Mouse (Mus musculus): ENCODE measurements around the gene Tbc1d22a. TPM values are rescaled to one million over a fixed set of nuclear protein-coding genes. Genes with fewer than 3 reads are reported as not detected.

The Tbc1d22a gene
- total RNA-seq, 1 experiment: 19.2 TPM

- H3K27ac ChIP-seq (ENCODE audit: insufficient read depth, low read depth, low read length, poor library complexity, severe bottlenecking): no peak overlapping the region
- H3K4me1 ChIP-seq (ENCODE audit: control insufficient read depth in 2 of 2, insufficient read depth in 2 of 2, low read length in 2 of 2, poor library complexity in 1 of 2): no peaks in the 10 kb centered on the region
These were observed 263.3 kb downstream of the Tbc1d22a start for GRCm38 (mm10) chr15:86477471-86477992.

GRCm38 (mm10) chr15:86478685-86479502, 264.6 kb downstream of the Tbc1d22a start:
- Histone ChIP-seq H3K4me3 (ENCODE audit: insufficient read depth in 1 of 2, low read depth in 1 of 2, low read length in 2 of 2, poor library complexity in 1 of 2, severe bottlenecking in 1 of 2) (no peak overlapping the region), H3K36me3 (ENCODE audit: control insufficient read depth, insufficient read depth, low read length, poor library complexity, severe bottlenecking) (no peaks in the 10 kb centered on the region), H3K4me1 (ENCODE audit: control insufficient read depth in 2 of 2, insufficient read depth in 2 of 2, low read length in 2 of 2, poor library complexity in 1 of 2) (no peaks in the 10 kb centered on the region), H3K27ac (ENCODE audit: insufficient read depth, low read depth, low read length, poor library complexity, severe bottlenecking) (no peak overlapping the region), H3K9me3 (ENCODE audit: control insufficient read depth, insufficient read depth, low read depth, low read length) (no peaks in the 10 kb centered on the region), H3K9ac (ENCODE audit: insufficient read depth, low read depth, low read length, poor library complexity, severe bottlenecking) (no peak overlapping the region)
- no peak for TF ChIP-seq HCFC1 (IDR thresholded peaks at IDR 0.05; ENCODE audit: borderline replicate concordance, insufficient read depth, low read length)
- TF ChIP-seq MAFK (IDR thresholded peaks at IDR 0.05; ENCODE audit: insufficient read depth, low read depth, low read length): no peak
- no peak for TF ChIP-seq ZC3H11A (IDR thresholded peaks at IDR 0.05; ENCODE audit: borderline replicate concordance, low read depth, low read length)
- no peak for TF ChIP-seq CHD2 (IDR thresholded peaks at IDR 0.05; ENCODE audit: low read depth, low read length)
- TF ChIP-seq ZNF384 (IDR thresholded peaks at IDR 0.05; ENCODE audit: low read depth, low read length): no peak
- in situ Hi-C loops (cut with MboI; ENCODE audit: low sequenced_read_pairs in 2 of 2, unreplicated experiment in 2 of 2): no loop called here
- DNase-seq (ENCODE audit: low read depth, low spot score): no peak

More at GRCm38 (mm10) chr15:86477471-86477992, 263.3 kb downstream of the Tbc1d22a start:
- Histone ChIP-seq H3K36me3 (ENCODE audit: control insufficient read depth, insufficient read depth, low read length, poor library complexity, severe bottlenecking) (no peaks in the 10 kb centered on the region), H3K9ac (ENCODE audit: insufficient read depth, low read depth, low read length, poor library complexity, severe bottlenecking) (no peak overlapping the region), H3K9me3 (ENCODE audit: control insufficient read depth, insufficient read depth, low read depth, low read length) (no peaks in the 10 kb centered on the region), H3K4me3 (ENCODE audit: insufficient read depth in 1 of 2, low read depth in 1 of 2, low read length in 2 of 2, poor library complexity in 1 of 2, severe bottlenecking in 1 of 2) (no peak overlapping the region)
- DNase-seq (ENCODE audit: low read depth, low spot score): no peak
- in situ Hi-C loops (cut with MboI; ENCODE audit: low sequenced_read_pairs in 2 of 2, unreplicated experiment in 2 of 2): no loop called here
- TF ChIP-seq CHD2 (IDR thresholded peaks at IDR 0.05; ENCODE audit: low read depth, low read length): no peak
- no peak for TF ChIP-seq MAFK (IDR thresholded peaks at IDR 0.05; ENCODE audit: insufficient read depth, low read depth, low read length)
- no peak for TF ChIP-seq HCFC1 (IDR thresholded peaks at IDR 0.05; ENCODE audit: borderline replicate concordance, insufficient read depth, low read length)
- TF ChIP-seq ZC3H11A (IDR thresholded peaks at IDR 0.05; ENCODE audit: borderline replicate concordance, low read depth, low read length): no peak

DNA sequence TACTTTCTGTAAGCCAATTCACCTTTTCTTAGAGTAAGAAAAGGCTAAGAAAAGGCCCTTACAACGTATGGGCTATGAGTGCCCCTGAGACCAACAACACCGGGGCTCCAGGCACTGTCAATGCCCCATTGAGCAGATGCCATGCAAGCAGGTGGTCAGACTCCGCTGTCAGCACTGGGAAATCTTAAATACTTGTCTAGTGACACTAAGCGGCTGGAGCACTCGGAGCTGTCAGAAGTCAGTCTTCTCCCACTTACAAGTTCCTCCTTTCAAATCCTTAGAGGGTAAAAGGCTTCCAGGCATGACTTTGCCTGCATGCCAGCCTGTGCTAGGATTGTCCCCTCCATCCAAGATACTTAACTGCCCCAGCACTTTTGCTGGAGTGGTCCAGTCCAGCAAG, 268.1 kb downstream of the Tbc1d22a start:
- TF ChIP-seq ZC3H11A (IDR thresholded peaks at IDR 0.05; ENCODE audit: borderline replicate concordance, low read depth, low read length): no peak
- no peak for TF ChIP-seq MAFK (IDR thresholded peaks at IDR 0.05; ENCODE audit: insufficient read depth, low read depth, low read length)
- TF ChIP-seq ZNF384 (IDR thresholded peaks at IDR 0.05; ENCODE audit: low read depth, low read length): no peak
- no peak for TF ChIP-seq HCFC1 (IDR thresholded peaks at IDR 0.05; ENCODE audit: borderline replicate concordance, insufficient read depth, low read length)
- TF ChIP-seq CHD2 (IDR thresholded peaks at IDR 0.05; ENCODE audit: low read depth, low read length): no peak
- H3K4me3 ChIP-seq (ENCODE audit: insufficient read depth in 1 of 2, low read depth in 1 of 2, low read length in 2 of 2, poor library complexity in 1 of 2, severe bottlenecking in 1 of 2): no peak overlapping the region
- DNase-seq (ENCODE audit: low read depth, low spot score): no peak
- H3K4me1 ChIP-seq (ENCODE audit: control insufficient read depth in 2 of 2, insufficient read depth in 2 of 2, low read length in 2 of 2, poor library complexity in 1 of 2): no peaks in the 10 kb centered on the region
- in situ Hi-C loops (cut with MboI; ENCODE audit: low sequenced_read_pairs in 2 of 2, unreplicated experiment in 2 of 2): no loop called here
- H3K9ac ChIP-seq (ENCODE audit: insufficient read depth, low read depth, low read length, poor library complexity, severe bottlenecking): no peak overlapping the region
- H3K27ac ChIP-seq (ENCODE audit: insufficient read depth, low read depth, low read length, poor library complexity, severe bottlenecking): no peak overlapping the region
- H3K36me3 ChIP-seq (ENCODE audit: control insufficient read depth, insufficient read depth, low read length, poor library complexity, severe bottlenecking): no peaks in the 10 kb centered on the region
- H3K9me3 ChIP-seq (ENCODE audit: control insufficient read depth, insufficient read depth, low read depth, low read length): no peaks in the 10 kb centered on the region

- no peak overlapping the region for H3K4me3 ChIP-seq (ENCODE audit: insufficient read depth in 1 of 2, low read depth in 1 of 2, low read length in 2 of 2, poor library complexity in 1 of 2, severe bottlenecking in 1 of 2)
- DNase-seq (ENCODE audit: low read depth, low spot score): no peak
- H3K9ac ChIP-seq (ENCODE audit: insufficient read depth, low read depth, low read length, poor library complexity, severe bottlenecking): no peak overlapping the region
- TF ChIP-seq HCFC1 (IDR thresholded peaks at IDR 0.05; ENCODE audit: borderline replicate concordance, insufficient read depth, low read length) (no peak), ZNF384 (IDR thresholded peaks at IDR 0.05; ENCODE audit: low read depth, low read length) (no peak), CHD2 (IDR thresholded peaks at IDR 0.05; ENCODE audit: low read depth, low read length) (no peak), MAFK (IDR thresholded peaks at IDR 0.05; ENCODE audit: insufficient read depth, low read depth, low read length) (no peak), ZC3H11A (IDR thresholded peaks at IDR 0.05; ENCODE audit: borderline replicate concordance, low read depth, low read length) (no peak)
- no peaks in the 10 kb centered on the region for H3K4me1 ChIP-seq (ENCODE audit: control insufficient read depth in 2 of 2, insufficient read depth in 2 of 2, low read length in 2 of 2, poor library complexity in 1 of 2)
- no peaks in the 10 kb centered on the region for H3K9me3 ChIP-seq (ENCODE audit: control insufficient read depth, insufficient read depth, low read depth, low read length)
- H3K27ac ChIP-seq (ENCODE audit: insufficient read depth, low read depth, low read length, poor library complexity, severe bottlenecking): no peak overlapping the region
- in situ Hi-C loops (cut with MboI; ENCODE audit: low sequenced_read_pairs in 2 of 2, unreplicated experiment in 2 of 2): no loop called here
- H3K36me3 ChIP-seq (ENCODE audit: control insufficient read depth, insufficient read depth, low read length, poor library complexity, severe bottlenecking): no peaks in the 10 kb centered on the region
These were observed 271.6 kb downstream of the Tbc1d22a start for GRCm38 (mm10) chr15:86485815-86486214.

Data from ES-E14 (cell line).